32 mouse cellular contexts compared by ENCODE assay signal in the genomic region with DNA sequence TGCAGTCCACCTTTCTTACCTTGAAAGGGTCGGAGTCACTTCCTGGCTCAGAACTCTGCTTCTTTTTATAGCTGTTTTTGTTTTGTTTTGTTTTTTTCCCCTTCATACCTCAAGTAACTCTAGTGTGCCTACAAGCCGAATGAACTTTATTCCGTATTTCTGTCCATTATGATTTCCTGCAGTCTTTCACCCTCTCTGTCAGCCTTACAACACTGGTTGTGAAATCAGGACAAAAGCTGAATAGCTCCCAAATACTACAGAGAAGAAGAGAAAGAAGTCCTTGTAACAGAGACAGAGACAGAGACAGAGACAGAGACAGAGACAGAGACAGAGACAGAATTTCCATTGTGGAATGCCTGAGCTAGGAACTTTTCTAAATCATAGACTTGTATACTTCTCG. TPM values are rescaled to one million over a fixed set of nuclear protein-coding genes. Genes with fewer than 3 reads are reported as not detected.
"Had no signal": no experiment of that assay in that cellular context is flagged by ENCODE, and none has a peak within 500 bp of the region (broad histone marks: within the 10 kb centered on the region; RNA-seq: fewer than 3 reads in every experiment).

No protein-coding gene starts in this region.

- H3K9me3 ChIP-seq: embryonic facial prominence, embryonic 10.5 days; embryonic facial prominence, embryonic 12.5 days; embryonic facial prominence, embryonic 13.5 days; embryonic facial prominence, embryonic 15.5 days; forebrain, embryonic 10.5 days; forebrain, embryonic 12.5 days; forebrain, embryonic 13.5 days; forebrain, embryonic 15.5 days had no signal

- H3K27ac ChIP-seq: embryonic facial prominence, embryonic 10.5 days; embryonic facial prominence, embryonic 12.5 days; embryonic facial prominence, embryonic 13.5 days; embryonic facial prominence, embryonic 15.5 days; forebrain, embryonic 10.5 days; forebrain, embryonic 12.5 days; forebrain, embryonic 13.5 days; forebrain, embryonic 15.5 days; gastrocnemius, adult 2 months; heart, adult 2 months had no signal

- DNase-seq: cerebellum, adult 8-10 months; cerebellum, adult 9-10 months; cerebellum, adult 9-11 months; cerebellum, postnatal 10 days; cerebellum, postnatal 14 days; cerebellum, postnatal 25 days; cerebellum, postnatal 36 days; embryo, embryonic 11 days; forebrain, postnatal 0 days; gastrocnemius, adult 2 months; gastrocnemius, postnatal 10 days; gastrocnemius, postnatal 14 days; gastrocnemius, postnatal 25 days; gastrocnemius, postnatal 36 days; heart, adult 18-20 months; heart, adult 2 months had no signal

- H3K9ac ChIP-seq: embryonic facial prominence, embryonic 12.5 days; embryonic facial prominence, embryonic 13.5 days; embryonic facial prominence, embryonic 15.5 days; forebrain, embryonic 12.5 days; forebrain, embryonic 13.5 days; forebrain, embryonic 15.5 days; forebrain, postnatal 0 days had no signal

- H3K27me3 ChIP-seq: embryonic facial prominence, embryonic 12.5 days; embryonic facial prominence, embryonic 13.5 days; embryonic facial prominence, embryonic 15.5 days; forebrain, embryonic 12.5 days; forebrain, embryonic 13.5 days; forebrain, embryonic 15.5 days had no signal

- ATAC-seq: forebrain, embryonic 13.5 days; forebrain, embryonic 14.5 days; forebrain, embryonic 15.5 days; forebrain, embryonic 16.5 days; forebrain, postnatal 0 days had no signal

- H3K4me3 ChIP-seq: embryonic facial prominence, embryonic 10.5 days; embryonic facial prominence, embryonic 12.5 days; embryonic facial prominence, embryonic 13.5 days; embryonic facial prominence, embryonic 15.5 days; erythroblast, embryonic 14.5 days; forebrain, embryonic 10.5 days; forebrain, embryonic 12.5 days; forebrain, embryonic 13.5 days; forebrain, embryonic 15.5 days; gastrocnemius, adult 2 months; heart, adult 2 months had no signal

- H3K4me2 ChIP-seq: embryonic facial prominence, embryonic 12.5 days; embryonic facial prominence, embryonic 13.5 days; embryonic facial prominence, embryonic 15.5 days; forebrain, embryonic 12.5 days; forebrain, embryonic 13.5 days; forebrain, embryonic 15.5 days had no signal

RNA-seq across cellular contexts. Expression of gene Fstl1, which starts 41.3 kb away (rescaled TPM):
- total RNA-seq: granulocyte monocyte progenitor cell, adult 5-6 weeks had no signal

RNA-seq across cellular contexts. Expression of gene Gm36028, which starts 43.0 kb away (rescaled TPM):
- total RNA-seq: forebrain, postnatal 0 days; gastrocnemius, adult 18-20 months; gastrocnemius, adult 2 months; gastrocnemius, adult 8-10 months; gastrocnemius, postnatal 14 days; gastrocnemius, postnatal 25 days; gastrocnemius, postnatal 36 days; gastrocnemius, postnatal 4 days; granulocyte monocyte progenitor cell, adult 5-6 weeks had no signal
- polyA plus RNA-seq: embryonic facial prominence, embryonic 14.5 days; erythroblast, embryonic 14.5 days; forebrain, embryonic 13.5 days had no signal
